Mouse (Mus musculus) embryo, embryonic 11.5 days (tissue): ENCODE data around the gene Trmt1.

Experiments
- DNase-seq: peaks from one replicate; pipeline ENCODE4 v3.0.0-alpha.2; 2012; ENCODE audit warnings: low read depth, low spot score

Gene Trmt1

DNA sequence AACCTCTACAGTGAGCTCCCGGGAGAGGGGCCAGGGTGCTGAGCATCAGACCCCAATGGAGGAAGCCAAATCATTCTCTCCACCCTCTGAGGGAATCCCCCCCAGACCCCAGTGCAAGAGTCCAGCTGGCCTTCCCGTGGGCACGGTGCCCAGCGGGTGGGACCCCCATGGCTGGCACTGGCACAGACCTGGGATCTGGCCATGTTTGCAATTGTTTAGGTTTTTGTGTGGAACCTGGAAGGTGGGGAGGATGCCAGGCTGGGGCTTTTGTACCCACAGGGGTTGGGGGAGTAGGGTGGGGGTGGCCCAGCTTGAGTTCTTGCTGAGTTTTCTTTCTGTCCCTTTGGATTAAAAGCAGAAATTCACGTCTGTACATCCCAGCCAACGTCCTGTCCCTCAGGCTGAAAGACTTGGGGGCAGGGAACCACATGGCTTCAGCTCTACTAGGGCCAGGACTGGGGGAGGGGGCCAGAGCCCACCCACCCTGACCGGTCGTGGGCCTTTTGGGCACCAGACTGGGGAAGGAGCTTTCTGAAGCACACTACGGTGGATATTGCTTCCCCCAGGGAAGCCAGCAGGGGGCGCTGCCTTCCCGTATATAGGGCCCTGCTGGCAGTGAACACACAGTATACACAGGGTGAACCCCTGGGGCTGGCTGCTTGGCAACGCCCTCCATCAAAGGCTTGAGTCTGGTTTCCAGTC lies 22.8 kb downstream of the Trmt1 start:
- peak; percentile 84 for DNase-seq

DNA sequence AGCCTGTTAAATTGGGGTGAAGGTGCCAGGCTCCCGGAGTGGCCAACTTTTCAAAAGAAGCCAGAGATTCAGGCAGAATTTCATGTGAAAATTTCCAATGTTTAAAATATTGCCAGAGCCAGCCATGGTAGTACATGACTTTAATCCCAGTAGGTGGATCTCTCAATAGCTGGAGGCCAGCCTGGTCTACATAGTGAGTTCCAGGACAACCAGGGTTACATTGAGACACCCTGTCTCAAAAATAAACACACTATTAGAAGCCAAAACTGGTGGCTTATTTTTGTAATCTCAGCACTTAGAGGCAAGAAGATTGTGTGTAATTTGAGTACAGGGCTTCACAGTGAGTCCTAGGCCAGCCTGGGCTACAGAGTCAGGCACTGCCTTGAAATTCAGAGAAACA lies 23.8 kb downstream of the Trmt1 start:
- DNase-seq, result no peak

DNA sequence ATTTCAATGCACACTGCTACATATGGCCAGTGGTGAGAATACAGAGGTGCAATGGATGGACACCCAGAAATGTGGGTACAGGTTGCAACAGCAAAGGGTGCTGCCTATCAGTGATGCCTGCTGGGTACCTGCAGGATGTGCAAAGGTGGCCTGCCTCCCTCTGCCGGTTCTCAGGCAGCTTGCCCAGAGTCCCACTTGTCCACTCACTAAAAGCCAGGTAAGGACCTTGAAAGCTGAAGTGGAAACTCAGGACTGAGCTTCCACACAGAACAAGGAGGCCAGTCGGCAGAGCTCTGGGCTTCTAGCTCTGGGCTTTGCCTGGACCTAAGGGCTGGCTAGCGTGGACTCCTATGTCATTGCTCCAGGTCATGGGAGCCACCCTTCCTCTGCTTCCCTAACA lies 25.2 kb downstream of the Trmt1 start:
- no peak for DNase-seq

DNA sequence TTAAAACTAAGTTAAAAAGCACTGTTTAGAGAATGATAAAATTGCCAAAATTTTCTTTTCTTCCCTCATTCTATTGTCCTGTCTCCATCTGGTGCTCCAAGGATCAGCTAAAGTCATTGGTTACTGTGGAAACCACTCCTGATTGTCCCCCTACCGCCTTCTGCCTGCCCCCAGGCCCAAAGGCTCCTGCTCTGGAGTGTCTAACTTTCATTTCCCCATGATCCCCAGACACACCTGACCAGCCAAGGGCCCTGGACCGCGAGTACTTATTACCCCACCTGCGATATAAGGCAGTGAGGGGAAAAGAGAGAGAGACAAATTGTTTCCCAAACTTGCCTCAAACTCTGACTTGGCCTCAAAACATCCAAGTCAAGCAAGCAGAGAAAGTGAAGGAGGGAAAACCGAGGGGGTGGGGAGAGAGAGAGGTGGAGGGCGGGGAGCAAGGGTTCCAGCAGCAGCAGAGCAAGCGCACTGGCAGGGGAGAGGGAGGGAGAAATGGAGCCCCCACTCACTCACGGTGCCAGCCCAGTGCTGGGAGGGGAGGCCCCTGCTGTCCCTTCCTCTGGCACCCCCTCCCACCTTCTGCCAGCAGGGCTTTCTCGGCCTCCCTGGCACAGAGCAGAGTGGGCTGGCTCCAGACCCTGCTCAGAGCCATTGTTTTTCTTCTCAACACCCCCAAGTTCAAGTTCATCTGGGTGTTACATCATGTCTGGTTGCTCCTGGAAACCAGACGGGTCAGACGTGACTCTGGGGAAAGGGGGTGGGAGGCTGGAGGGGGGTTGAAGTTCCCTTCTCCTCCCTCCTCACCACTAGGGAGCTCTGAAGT lies 26.0 kb downstream of the Trmt1 start:
- DNase-seq, result peak; percentile 75

DNA sequence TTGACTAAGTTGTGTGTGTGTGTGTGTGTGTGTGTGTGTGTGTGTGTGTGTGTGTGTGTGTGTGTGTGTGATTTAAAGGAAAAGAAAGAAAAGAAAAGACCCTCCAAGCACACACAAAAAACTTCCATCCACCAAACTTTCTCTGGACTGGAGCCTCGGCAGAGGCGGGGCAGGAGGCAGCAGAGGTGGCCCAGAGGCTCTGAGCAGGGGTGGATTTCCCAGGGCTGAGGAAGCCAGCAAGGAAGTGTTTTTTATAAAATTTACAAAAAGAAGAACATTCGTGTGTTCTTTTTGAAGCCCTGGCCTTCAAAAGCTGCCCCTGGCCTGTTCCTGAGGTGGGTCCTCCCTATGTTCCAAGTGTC lies 26.6 kb downstream of the Trmt1 start:
- DNase-seq, result no peak

DNA sequence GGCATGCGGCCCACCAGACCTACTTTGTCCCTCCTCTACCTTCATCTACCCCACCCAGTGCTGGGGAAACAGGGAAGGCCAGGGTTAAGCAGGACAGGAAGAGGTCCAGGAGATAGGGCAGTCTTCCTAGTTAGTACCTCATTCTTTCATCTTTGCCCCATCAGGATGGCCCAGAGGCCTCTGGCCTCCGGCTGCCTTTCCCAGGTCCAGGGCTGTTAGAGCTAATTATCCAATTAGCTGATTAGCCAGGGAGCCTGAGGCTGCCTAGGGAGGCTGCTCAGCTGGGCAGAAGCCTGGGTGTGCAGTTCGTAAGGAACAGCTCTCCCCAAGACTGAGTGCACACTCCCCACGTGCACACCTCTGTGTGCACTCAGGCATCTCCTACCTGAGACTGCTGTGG lies 27.3 kb downstream of the Trmt1 start:
- DNase-seq, result no peak

DNA sequence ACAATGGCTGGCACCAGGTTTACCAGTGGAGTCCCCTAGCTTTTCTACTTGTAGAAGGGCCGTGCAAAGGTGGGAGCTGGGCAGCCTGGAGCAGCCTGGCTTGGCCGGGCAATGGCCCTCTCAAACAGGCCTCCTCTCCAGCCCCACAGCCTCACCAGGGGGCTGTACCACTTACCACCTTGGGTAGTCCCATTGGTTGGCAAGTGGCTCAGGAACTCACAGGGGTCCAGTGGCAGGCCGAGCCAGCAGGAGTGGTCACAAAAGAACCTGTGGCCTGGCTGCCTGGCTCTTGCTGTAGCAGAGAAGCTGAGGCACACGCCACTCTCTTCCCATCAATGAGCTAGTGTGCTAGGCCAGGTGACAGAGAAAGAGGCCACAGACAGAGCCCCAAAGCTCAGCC lies 28.1 kb downstream of the Trmt1 start:
- DNase-seq, result no peak

DNA sequence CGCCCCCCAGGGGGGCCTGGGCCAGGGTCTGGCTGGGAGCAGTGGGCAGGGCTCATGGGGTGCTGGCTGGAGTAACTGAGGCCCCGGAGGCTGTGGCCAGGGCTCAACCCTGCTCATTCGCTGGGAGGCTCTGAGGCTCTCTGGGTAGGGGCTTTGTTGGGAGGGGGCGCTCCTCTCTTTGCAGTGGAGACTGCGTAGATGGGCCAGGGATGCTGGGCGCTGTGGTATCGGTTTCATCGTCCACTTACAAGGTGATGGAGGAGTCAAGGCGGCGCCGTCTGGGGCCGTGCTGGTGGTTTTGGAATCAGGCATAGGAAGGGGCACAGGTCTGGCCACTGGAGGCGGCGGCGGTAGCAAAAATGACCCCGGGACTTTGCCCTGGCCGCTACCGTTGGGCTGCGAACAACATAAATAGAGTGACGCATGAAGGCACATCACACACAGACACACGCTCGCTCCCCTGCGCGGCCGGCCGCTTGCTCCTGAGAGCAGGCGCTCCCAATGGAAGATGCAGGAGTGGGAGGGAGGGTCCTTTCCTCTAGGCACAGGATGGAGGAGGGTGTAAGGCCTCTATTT lies 29.9 kb downstream of the Trmt1 start:
- no peak for DNase-seq

DNA sequence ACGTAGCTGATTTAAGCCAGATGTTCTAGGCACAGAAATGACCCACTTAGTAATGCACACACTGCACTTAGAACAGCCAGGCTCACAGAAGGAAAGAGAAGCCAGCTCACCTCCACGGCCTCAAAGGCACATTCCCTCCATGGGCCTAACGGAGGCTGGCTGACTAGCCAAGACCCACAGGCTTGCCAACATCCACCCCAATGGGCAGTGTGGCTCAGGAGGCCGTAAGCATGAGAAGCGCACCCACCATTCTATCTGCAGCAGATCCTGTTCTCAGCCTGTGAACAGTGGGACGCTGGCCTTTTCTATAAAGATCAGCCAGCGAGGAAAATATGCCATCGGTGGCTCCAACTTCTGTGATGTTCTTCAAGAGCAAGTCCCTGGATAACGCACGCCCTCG lies 30.7 kb downstream of the Trmt1 start:
- DNase-seq, result no peak

DNA sequence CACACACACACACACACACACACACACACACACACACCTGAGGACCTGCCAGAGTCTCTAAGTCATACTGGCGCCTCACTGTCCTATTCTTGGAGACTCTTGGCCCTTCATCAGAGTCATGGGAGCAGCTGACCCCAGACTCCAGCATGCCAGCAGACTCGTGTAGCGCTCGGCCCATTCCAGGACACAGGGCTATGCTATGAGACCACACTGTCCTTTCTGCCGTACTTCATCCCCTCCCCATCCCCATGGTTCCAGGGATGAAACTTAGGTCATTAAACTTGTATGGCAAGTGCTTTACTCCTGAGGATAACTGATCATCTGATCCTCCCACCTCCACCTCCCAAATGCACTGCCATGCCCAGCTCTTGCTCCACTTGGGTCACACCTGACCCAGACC lies 32.4 kb downstream of the Trmt1 start:
- no peak for DNase-seq

DNA sequence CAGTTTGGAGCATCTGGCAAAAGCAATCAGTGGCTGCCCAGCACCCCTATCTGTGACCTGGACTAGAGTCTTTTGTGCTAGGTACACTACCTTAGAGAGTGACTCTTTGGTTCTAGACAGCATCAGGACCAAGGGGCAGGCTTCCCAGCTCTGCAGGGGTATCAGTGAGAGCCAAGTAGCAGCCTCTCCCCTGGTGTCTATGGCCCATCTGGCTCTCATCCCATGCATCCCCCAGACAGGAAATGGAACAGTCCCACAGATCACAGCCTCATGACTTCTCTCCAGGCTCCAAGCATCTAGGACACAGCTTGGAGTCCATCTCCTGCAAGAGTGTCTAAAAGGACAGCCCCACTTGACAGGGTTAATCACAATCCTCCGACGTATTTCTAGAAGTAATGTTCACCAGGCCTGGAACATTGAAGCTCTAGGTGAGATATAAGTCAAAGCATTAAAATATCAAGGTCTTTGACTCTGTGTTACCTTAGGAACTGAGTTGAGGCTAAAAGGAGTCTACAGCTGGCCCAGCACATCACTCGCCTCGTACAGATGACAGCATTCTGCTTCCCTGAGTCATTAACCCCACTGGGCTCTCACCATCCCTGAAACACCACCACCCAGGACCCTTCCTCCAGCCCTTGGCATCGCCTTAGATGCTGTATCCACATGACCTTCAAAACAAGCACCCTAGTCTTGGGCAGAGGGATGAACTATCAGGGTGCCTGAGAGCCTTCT lies 33.0 kb downstream of the Trmt1 start:
- DNase-seq, result no peak

DNA sequence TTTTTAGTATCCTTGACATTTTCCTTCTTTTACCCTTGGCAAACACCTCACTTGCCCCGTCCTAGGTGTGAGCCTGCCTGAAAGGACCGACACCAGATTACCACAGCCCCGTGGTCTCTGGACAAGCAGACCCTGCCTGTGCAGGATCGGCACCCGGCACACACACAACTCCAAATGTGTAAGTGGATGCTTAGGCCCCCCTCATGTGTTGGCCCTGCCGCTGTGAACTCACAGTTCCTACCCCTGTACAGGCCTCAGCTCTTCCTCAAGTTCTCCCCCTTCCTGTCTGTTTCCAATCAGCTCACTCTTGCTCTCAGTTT lies 36.4 kb downstream of the Trmt1 start:
- DNase-seq, result no peak

DNA sequence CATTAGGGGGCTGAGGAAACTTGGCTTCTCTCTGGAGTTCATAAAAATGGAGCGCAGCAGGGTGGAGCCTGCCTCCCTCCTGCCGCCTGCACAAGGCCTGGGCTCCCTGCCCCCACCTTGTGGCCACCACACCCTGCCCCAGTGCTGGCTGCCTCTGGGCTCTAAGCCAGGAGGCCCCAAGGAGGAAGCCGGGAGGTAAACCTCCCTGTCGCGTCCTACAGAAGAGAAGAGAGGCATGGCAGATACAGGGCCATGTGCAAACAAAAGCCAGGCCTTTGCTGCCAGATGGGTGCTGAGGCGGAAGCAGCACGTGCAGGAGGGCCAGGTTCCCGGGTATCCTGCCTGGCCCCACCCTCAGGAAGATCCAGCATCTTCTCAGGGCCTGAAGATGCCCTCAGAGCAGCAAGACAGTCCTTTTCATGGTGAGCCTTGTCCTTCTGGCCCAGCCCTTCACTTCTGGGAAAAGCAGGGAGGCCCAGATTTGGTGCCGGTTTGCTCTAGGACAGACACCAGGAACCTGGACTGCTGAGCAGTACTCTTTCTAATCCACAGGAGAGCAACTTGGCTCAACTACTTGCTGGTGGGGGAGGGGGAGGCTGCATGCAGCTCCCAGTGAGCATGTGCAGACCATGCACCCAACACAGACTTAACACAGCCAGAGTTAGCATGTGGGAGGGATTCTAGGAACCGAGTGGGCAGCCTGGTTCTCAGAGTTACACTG lies 36.9 kb downstream of the Trmt1 start, which contains the start of gene G430095P16Rik:
Gene G430095P16Rik, plus strand, starts transcription at position 158 of the 721 bp plus-strand sequence.
- no peak for DNase-seq

DNA sequence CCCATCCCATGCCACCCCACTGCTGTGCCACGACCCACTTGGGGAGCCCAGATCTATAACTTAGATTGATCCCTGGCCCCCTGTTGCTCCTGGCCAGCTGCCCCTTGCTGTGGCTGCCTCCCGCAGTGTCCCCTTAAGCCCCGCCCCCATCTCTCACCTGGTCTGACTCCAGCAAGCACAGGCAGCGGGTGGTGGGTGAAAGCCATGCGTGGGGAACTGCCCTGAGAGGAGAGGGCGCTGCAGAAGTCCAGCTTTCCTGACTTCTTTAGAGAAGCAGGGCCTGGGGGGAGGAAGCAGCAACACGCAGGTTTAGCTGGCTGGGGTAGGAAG lies 37.4 kb downstream of the Trmt1 start:
- DNase-seq, result no peak

DNA sequence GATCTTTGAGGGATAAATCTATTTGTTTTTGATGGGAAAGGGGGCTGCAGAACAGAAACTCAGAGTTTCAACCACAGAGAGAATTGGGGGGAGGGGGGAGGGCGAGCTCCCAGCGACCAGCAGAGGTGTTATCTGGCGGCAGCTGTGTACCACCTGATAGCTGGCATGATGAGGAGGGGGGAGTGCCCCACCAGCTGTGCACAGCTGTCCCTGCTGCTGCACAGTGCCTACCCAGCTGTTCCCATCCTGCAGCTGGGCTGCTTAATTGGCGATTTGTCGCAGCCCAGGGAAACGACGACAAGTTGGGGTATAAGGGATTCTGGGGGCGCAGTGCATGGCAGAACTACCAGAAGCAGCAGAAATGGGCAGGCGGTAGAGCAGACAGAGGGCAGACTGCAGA lies 38.6 kb downstream of the Trmt1 start:
- DNase-seq, result no peak

DNA sequence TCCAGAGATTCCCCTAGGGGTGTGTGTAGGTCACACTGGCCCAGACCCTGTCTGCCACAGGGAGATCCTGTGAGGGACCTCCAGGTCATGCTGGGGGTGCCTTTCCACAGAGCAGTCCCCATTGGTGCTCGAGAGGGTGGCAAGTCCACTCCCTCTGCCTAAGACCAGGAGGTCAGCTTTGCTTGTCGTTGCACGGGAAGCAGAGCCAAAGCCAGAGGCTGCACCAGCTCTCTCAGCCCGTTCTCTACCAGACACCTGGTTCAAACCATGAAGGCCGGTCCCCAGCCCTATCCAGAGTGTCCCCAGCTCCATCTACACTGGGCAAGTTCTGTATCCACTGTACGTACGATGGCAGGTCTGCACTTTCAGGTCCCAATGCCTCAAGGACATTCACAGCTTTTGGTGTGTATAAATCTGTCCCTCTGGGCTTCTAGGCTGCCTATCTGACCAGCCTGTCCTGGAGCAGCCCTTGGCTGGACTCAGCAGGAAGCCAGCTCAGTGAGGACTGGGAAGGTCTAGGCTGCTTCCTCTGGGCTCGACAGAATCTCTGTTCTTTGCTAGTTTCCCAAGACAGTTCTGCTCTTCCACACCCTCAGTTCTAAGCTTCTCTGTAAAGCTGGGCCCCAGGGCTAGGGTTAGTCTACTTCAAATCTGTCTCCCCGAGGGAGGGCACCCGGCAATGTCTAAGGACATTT lies 39.3 kb downstream of the Trmt1 start:
- no peak for DNase-seq

DNA sequence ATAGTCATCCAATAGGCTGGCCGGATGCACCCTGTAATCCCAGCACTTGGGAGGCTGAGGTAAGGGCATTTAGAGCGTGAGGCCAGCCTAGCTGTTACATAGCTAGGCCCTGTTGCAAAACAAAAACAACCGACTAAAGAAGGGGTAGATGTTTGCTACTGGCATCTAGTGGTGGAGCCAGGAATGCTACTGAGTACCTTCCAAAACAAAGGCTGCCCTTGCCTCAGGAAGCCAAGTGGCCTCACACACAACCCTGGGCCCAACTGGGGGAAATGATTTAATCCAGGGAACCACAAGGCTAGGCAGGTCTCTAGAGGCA lies 39.8 kb downstream of the Trmt1 start:
- no peak for DNase-seq

DNA sequence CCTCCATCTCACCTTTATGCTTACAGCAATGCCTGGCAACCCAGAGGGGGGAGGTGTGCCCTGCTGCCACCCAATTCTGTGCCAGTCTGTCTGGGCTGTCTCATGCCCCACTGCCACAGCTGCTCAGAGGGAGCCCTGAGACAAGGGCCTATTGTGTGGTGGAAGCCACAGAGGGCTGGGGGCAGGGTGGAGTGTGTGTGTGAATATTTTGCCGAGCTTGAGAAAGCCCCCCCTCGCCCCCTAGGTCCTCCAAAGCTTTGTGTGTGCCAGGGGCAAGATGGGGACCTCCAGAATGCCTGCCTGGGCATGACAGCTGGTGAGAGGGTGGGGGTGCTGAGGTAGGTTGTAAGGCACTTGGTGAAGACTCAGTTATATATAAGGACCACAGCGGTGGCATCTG lies 42.4 kb downstream of the Trmt1 start:
- no peak for DNase-seq

DNA sequence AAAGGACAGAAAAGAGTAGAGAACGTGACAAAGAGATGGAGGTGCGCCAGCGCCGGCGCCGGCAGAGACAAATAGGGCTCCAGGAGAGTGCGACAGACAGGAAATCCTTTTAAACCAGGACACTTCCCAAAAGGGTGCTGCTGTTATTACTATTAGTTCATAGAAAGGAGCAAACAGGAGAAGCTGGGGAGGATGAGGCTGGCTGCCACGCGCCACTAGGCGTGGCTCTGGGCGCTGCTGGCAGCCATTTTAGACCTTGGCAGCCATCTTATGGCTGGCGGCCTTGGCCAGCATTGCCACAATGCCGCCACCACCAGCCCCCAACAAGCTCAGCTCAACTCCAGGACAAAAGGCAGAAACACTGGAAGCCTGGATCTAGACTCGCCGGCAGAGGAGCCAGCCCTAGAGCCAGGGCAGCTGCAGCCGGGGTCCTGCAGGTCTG lies 43.8 kb downstream of the Trmt1 start:
- no peak for DNase-seq

DNA sequence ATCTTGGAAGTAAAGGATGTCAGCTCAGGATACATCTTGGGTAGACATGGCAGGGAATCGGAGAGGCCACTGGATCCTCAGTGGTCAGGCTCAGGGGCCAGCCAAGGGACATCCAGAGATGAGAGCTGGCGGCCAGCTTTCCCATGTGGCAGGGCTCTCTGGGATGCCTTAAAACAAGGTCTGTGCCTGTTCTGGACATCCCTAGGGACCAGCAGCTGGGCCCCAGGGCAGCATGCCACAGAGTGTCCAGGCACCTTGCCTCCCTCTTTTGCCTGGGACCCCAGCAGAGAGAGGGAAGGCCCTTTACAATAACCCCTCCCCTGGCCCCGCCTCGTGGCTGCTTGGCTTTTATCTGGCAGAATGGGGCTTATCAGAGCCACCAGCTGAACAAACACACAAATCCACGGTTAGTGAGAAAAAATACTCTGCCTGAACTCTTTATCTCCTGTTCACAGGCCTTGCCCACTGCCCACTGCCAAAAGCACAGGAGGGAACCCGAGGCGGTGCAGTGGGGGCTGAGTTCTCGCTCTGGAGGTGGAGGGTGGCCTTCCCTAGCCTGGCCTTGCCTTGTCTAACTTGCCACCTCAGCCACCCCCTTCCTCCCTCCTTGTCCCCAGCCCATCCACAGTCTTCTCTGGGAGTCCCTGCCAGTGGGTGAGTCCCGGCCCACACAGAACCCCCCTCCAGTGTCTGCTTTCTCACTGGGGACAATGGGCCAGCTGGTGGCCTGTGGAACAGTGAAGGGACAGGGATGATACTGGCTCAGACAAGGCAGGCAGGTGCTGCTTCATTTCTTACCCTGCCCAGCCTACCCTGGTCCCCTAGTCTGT lies 44.6 kb downstream of the Trmt1 start:
- DNase-seq, result no peak
